Mouse (Mus musculus) adrenal gland, adult 8-10 months (tissue): ENCODE results near the gene Stat1. TPM values are rescaled to one million over a fixed set of nuclear protein-coding genes. Genes with fewer than 3 reads are reported as not detected.

Experiments used
- DNase-seq: peaks from one replicate; pipeline ENCODE4 v3.0.0; 2022
- total RNA-seq, 4 experiments: library from RNA; stranded (reverse); gene quantifications; 2 replicates each; pipeline ENCODE4 v1.2.4; 2022

The Stat1 gene
- total RNA-seq, 4 experiments from 2014 or later, result 67.0 to 111 (median 83.5) TPM

- DNase-seq, result no peak
Observed at GRCm38 (mm10) chr1:52133254-52133653, 14.0 kb downstream of the Stat1 start.

GRCm38 (mm10) chr1:52137292-52137691, 18.1 kb downstream of the Stat1 start:
- DNase-seq, result no peak

- no peak for DNase-seq
Observed at GRCm38 (mm10) chr1:52140534-52140933, 21.3 kb downstream of the Stat1 start.

GRCm38 (mm10) chr1:52141482-52141881, 22.2 kb downstream of the Stat1 start:
- DNase-seq, result no peak

- DNase-seq, result no peak
Observed at GRCm38 (mm10) chr1:52142117-52142516, 22.9 kb downstream of the Stat1 start.

- no peak for DNase-seq
Observed at GRCm38 (mm10) chr1:52143191-52143590, 24.0 kb downstream of the Stat1 start.

GRCm38 (mm10) chr1:52143596-52144156, 24.4 kb downstream of the Stat1 start:
- no peak for DNase-seq

GRCm38 (mm10) chr1:52144907-52145306, 25.7 kb downstream of the Stat1 start:
- DNase-seq, result no peak

- no peak for DNase-seq
Observed at GRCm38 (mm10) chr1:52146214-52146970, 27.2 kb downstream of the Stat1 start.

- no peak for DNase-seq
Observed at GRCm38 (mm10) chr1:52147431-52147830, 28.2 kb downstream of the Stat1 start.

- no peak for DNase-seq
Observed at GRCm38 (mm10) chr1:52148178-52148577, 28.9 kb downstream of the Stat1 start.

GRCm38 (mm10) chr1:52148696-52149095, 29.5 kb downstream of the Stat1 start:
- DNase-seq, result no peak

- DNase-seq, result no peak
Observed at GRCm38 (mm10) chr1:52149934-52150346, 30.7 kb downstream of the Stat1 start.

GRCm38 (mm10) chr1:52150676-52151075, 31.4 kb downstream of the Stat1 start:
- no peak for DNase-seq

- no peak for DNase-seq
Observed at GRCm38 (mm10) chr1:52151166-52151565, 31.9 kb downstream of the Stat1 start.

- peak; percentile 42 for DNase-seq
Observed at GRCm38 (mm10) chr1:52152369-52152768, 33.1 kb downstream of the Stat1 start.

GRCm38 (mm10) chr1:52152936-52153335, 33.7 kb downstream of the Stat1 start:
- DNase-seq, result no peak

GRCm38 (mm10) chr1:52154890-52155289, 35.6 kb downstream of the Stat1 start:
- DNase-seq, result peak; percentile 35

GRCm38 (mm10) chr1:52156351-52156750, 37.1 kb downstream of the Stat1 start:
- peak; percentile 57 for DNase-seq

GRCm38 (mm10) chr1:52158040-52158439, 38.8 kb downstream of the Stat1 start:
- DNase-seq, result no peak

- peak; percentile 66 for DNase-seq
Observed at GRCm38 (mm10) chr1:52158490-52159381, 39.5 kb downstream of the Stat1 start.

- no peak for DNase-seq
Observed at GRCm38 (mm10) chr1:52161151-52161550, 41.9 kb downstream of the Stat1 start.
